Mouse (Mus musculus): ENCODE results near the gene Dennd5a.
"Not testable (repeated sequence)": the region's sequence is repeated elsewhere in the genome, so short reads cannot be mapped to it uniquely, and the experiment has no call there.

Dennd5a gene

DNA sequence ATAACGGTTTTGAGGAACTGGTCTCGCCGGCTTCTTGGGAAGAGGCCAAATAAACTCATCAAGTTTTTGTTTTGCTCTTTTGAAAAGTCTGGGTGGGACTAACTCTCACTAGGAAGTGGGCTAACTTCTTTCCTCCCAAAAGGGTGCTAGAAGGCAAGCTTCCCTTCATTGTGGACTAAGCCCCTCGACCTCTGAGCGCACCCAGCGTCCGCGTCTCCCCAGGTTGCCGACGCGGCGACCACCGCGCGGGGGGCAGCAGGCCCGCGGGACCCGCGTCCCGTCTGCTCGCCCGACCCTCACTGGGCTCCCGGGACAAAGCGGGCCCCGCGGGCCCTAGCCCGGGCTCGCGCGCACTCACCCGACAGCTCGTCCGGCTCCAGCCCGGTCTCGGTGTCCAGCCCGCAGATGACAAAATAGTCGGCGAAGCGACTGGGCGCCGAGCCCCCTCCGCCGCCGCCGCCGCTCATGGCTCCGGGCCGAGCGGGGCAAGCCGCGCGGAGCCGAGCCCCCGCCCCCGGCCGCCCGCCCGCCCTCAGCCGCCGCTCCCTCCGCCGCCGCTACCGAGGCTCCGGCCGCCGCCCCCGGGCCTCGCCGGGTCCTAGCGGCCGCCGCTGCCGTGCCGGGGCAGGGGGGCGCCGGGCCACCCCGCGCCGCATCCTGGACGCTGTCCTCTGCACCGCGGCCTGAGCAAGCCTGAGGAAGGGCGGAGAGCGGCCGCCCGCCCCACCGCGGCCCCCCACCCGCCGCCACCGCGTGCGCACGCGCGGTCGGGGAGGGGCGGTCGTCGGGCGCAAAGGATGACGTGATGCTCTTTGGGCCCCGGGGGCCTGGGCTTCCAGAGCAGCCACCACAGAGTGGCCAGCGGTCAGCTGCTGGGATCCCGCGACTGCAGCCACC is at the start of gene Dennd5a:
Gene Dennd5a, minus strand, starts transcription at position 755 of the 897 bp plus-strand sequence.
- DNase-seq: peak; percentile 75 to 90

DNA sequence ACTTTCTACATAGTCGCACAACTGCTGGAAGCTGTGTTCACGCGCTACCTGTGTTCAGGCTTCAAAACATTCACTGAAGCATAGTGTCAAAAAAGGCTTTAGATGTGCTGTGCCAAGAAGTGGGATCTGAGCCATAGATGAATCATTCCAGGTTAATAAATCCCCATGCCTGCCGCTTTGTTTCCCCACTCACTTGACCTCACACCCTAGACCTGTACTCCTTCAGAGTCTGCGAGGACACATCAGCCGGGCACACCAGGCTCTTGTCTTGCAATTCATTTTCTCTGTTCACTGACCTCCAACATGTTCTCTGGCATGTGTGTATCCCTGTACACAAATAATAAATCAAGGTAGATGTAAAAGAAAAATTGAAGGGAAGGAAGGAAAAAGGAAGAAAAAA is 48.8 kb upstream of the Dennd5a start:
- peak in 1 of 2 experiments; percentile 43 for DNase-seq

DNA sequence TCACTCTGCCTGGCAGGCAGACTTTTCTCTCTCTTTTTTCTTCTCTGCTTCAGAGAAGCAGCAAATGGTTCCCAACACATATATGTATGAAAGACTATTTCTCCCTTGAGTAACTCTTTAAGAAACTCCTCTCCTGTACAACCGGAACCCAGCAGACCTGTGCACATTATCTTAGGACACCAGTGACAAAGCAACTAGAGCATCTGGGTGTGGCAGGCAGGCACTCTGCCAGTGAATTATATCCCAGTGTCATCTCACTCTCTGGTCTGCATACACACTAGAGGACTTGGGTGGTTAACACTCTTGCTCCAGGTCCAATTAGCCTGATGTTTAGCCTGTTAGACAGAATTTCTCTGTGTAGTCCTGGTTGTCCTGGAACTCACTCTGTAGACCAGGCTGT is 48.2 kb upstream of the Dennd5a start:
- DNase-seq: no peak

DNA sequence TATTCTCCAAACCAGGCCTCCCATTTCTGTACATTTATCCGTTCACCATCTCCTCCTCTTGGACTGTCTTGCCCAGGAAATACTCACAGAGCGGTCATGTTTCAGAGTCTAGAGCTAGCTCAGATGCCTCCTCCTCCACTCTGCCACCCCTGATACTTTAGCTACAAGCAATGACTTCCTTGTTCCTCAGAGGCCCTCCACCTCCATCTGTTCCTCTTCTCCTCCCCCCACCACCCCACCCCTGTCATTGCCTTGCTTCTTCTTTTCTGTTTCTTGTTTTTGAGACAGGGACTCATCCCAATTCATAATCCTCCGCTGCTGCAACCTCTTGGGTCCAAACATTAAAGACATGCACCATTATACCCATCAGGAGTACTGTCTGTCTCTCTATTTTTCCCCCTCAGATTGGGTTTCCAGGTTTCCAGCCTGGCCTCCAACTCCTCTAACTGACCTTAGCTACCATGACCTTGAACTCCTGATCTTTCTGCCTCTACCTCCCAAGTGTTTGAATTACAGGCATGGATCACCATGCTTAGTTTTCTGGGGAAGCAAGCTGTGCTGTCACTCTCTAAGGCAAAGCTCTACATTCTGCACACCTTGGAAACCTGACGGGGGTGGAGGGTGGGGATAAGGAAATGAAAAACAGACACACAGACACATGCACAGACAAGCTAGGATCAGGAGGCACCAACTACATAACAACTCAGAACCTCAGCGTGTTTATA is 46.4 kb upstream of the Dennd5a start:
- DNase-seq: no peak

- DNase-seq: no peak
These were observed 45.7 kb upstream of the Dennd5a start for GRCm38 (mm10) chr7:110005976-110006375.

DNA sequence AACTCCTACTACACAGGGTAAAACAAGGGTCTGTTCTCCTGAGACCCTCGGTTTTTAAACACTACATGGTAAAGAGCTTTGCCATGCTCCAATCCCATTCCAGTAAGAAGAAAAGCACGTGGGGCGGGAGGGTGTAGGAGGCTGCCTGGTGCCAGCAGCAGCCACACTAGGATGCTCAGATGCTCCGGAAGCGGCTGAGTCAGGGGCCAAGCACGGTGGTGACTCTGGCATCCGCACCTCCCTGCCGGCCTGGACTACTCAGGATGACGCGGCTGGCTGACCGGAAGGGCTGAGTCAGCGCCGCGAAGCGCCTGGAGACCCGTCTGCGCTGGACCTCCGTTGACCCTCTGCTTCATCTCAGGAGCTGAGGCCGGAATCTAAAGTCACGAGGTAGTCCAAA is 42.7 kb upstream of the Dennd5a start:
- DNase-seq: peak; percentile 77 to 93

DNA sequence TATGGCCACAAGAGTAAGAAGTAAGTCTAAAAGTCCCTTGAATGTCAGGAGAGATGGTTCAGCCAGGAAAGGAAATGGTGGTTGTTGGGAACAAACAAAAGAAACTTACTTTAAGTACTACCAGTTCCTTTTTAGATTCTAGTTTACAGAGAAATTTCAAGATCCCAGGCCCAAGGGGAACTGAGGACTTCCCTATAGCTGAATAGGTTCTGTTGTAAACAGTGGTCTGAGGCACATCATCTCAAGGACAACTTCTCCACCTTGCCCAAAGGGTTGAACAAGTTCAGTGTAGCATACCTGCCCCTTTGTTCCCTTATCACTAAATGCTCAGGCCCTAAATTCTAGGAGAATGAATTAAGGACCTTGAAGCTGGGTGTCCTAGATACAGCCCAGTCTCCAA is 41.8 kb upstream of the Dennd5a start:
- no peak for DNase-seq

- no peak for DNase-seq
These were observed 38.1 kb upstream of the Dennd5a start for GRCm38 (mm10) chr7:109998388-109998787.

GRCm38 (mm10) chr7:109993157-109993959 is 33.1 kb upstream of the Dennd5a start:
- DNase-seq: peak; percentile 48 to 66

DNA sequence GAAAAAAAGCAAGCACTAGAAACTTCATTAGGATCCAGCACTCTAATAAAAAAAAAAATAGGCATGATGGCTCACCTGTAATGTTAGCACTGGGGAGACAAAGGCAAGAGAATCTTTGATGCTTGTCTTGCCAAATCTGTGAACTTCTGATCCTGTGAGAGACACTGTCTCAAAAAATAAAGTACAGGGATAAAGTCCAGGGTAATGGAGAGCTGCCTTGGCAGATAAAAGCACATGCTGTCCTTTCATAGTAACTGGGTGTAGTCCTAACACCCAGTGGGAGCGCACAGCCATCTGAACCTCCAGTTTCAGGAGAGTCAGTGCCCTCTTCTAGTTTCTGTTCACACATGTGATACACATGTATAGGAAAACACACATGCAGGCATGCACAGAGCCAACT is 31.0 kb upstream of the Dennd5a start:
- DNase-seq: no peak

GRCm38 (mm10) chr7:109986775-109987174 is 26.5 kb upstream of the Dennd5a start, which contains the start of gene Tmem41b:
Tmem41b (minus strand) TSS chr7:109986929.
- not testable (repeated sequence) for DNase-seq

- peak; percentile 100 for DNase-seq
These were observed 25.9 kb upstream of the Dennd5a start for GRCm38 (mm10) chr7:109986133-109986669.

- DNase-seq: peak in 1 of 2 experiments; percentile 13
These were observed 25.4 kb upstream of the Dennd5a start for GRCm38 (mm10) chr7:109985661-109986132.

- DNase-seq: not testable (repeated sequence)
These were observed 24.3 kb upstream of the Dennd5a start for GRCm38 (mm10) chr7:109984608-109985007.

GRCm38 (mm10) chr7:109977131-109977530 is 16.9 kb upstream of the Dennd5a start:
- DNase-seq: peak in 1 of 2 experiments; percentile 56

- no peak for DNase-seq
These were observed 15.9 kb upstream of the Dennd5a start for GRCm38 (mm10) chr7:109975966-109976715.

DNA sequence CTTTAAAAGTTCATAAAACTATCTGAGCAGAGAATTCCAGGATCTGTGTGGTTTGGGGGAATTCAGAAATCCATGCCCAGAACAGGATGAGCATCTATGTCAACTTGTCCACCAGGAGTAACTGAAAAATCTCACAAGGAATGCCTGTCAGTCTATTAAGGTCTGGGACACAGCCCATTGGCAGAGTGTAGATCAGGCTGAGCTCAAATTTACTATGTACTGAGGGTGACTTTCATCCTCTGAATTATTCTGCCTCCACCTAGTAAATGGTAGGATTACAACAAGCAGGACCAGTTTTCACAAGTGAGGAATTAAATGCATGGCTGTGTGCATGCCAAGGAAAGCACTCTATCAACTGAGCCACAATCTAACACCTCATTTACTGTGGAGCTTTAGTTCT is 9.3 kb upstream of the Dennd5a start:
- DNase-seq: no peak

DNA sequence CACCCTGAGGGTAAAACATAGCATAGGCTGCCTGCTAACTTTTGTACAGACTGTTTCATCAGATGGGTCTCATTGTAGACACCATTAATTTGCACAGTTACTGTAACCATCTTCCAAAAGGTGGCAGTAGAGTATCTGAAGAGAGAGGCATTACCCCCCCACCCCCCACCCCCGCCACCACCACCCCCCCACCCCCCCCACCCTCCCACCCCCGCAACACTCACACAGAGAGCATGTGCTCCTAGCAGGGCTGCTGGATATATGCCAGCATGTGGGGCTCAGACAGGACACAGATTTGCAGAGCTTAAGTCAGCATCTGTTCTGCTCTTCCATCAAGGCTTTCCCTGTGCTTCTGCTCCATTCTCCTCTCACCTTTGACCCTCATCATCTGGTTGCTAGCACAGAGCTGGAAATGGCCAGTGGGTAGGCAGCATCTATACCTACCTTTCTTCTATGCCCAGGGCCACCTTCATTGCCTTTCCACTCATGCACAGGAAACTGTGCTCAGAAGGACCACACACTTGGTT is 8.7 kb upstream of the Dennd5a start:
- DNase-seq: peak; percentile 55 to 64

- no peak for DNase-seq
These were observed 7.7 kb upstream of the Dennd5a start for GRCm38 (mm10) chr7:109967805-109968579.

GRCm38 (mm10) chr7:109965658-109966057 is 5.4 kb upstream of the Dennd5a start:
- no peak for DNase-seq

GRCm38 (mm10) chr7:109963707-109964106 is 3.4 kb upstream of the Dennd5a start:
- DNase-seq: no peak
